Mouse (Mus musculus): ENCODE results near the gene Zfp870. TPM values are rescaled to one million over a fixed set of nuclear protein-coding genes. Genes with fewer than 3 reads are reported as not detected.

Gene Zfp870
- polyA plus RNA-seq, 2 experiments: 0.79 to 1.5 TPM

- Histone ChIP-seq H3K9ac (replicated peaks) (no peak overlapping the region), H3K4me2 (ENCODE audit: low read depth) (no peak overlapping the region), H3K4me1 (replicated peaks; ENCODE audit: control insufficient read depth in 2 of 2, insufficient read depth in 2 of 2, low read length in 1 of 2) (peaks cover 0 to 9% of the 10 kb centered on the region in 2 experiments; a peak in 2 of 4 replicates), H3K27ac (no peak overlapping the region), H3K36me3 (replicated peaks; ENCODE audit: control insufficient read depth, insufficient read depth, low read depth) (no peaks in the 10 kb centered on the region), H3K27me3 (ENCODE audit: control insufficient read depth, insufficient read depth, low read length) (no peaks in the 10 kb centered on the region), H3K4me3 (ENCODE audit: insufficient read depth in 1 of 2, low read depth in 2 of 2, low read length in 2 of 2) (no peak overlapping the region), H3K9me3 (ENCODE audit: control insufficient read depth, low read length) (no peaks in the 10 kb centered on the region)
- 82% methylated on average over 6 of the region's 6 CpGs for WGBS (ENCODE audit: insufficient replicate concordance)
- no peak for DNase-seq (ENCODE audit: low read depth in 3 of 3, low spot score in 3 of 3)
- no peak for TF ChIP-seq EP300 (IDR thresholded peaks at IDR 0.05; ENCODE audit: low read depth)
- TF ChIP-seq CTCF (IDR thresholded peaks at IDR 0.05; ENCODE audit: low read depth): no peak
- ATAC-seq (ENCODE audit: insufficient read depth): no peak
These were observed 1.8 kb downstream of the Zfp870 start for GRCm38 (mm10) chr17:32889611-32890010.

- no peaks in the 10 kb centered on the region for H3K9me3 ChIP-seq (ENCODE audit: control insufficient read depth, low read length)
- no peaks in the 10 kb centered on the region for H3K4me1 ChIP-seq (replicated peaks; ENCODE audit: control insufficient read depth in 2 of 2, insufficient read depth in 2 of 2, low read length in 1 of 2)
- H3K4me2 ChIP-seq (ENCODE audit: low read depth): no peak overlapping the region
- no peak for TF ChIP-seq CTCF (IDR thresholded peaks at IDR 0.05; ENCODE audit: low read depth)
- no peak for TF ChIP-seq EP300 (IDR thresholded peaks at IDR 0.05; ENCODE audit: low read depth)
- DNase-seq (ENCODE audit: low read depth in 3 of 3, low spot score in 3 of 3) (no peak), ATAC-seq (ENCODE audit: insufficient read depth) (no peak)
- H3K36me3 ChIP-seq (replicated peaks; ENCODE audit: control insufficient read depth, insufficient read depth, low read depth): no peaks in the 10 kb centered on the region
- 67% methylated on average over 14 of the region's 14 CpGs for WGBS (ENCODE audit: insufficient replicate concordance)
- H3K27me3 ChIP-seq (ENCODE audit: control insufficient read depth, insufficient read depth, low read length): no peaks in the 10 kb centered on the region
- no peak overlapping the region for H3K9ac ChIP-seq (replicated peaks)
- H3K4me3 ChIP-seq (ENCODE audit: insufficient read depth in 1 of 2, low read depth in 2 of 2, low read length in 2 of 2): no peak overlapping the region
- H3K27ac ChIP-seq: no peak overlapping the region
These were observed 10.9 kb downstream of the Zfp870 start for GRCm38 (mm10) chr17:32880320-32881218.

GRCm38 (mm10) chr17:32878773-32879172 lies 12.7 kb downstream of the Zfp870 start:
- Histone ChIP-seq H3K4me3 (ENCODE audit: insufficient read depth in 1 of 2, low read depth in 2 of 2, low read length in 2 of 2) (no peak overlapping the region), H3K27ac (no peak overlapping the region), H3K27me3 (ENCODE audit: control insufficient read depth, insufficient read depth, low read length) (no peaks in the 10 kb centered on the region), H3K4me1 (replicated peaks; ENCODE audit: control insufficient read depth in 2 of 2, insufficient read depth in 2 of 2, low read length in 1 of 2) (no peaks in the 10 kb centered on the region), H3K9ac (replicated peaks) (no peak overlapping the region), H3K36me3 (replicated peaks; ENCODE audit: control insufficient read depth, insufficient read depth, low read depth) (no peaks in the 10 kb centered on the region), H3K9me3 (ENCODE audit: control insufficient read depth, low read length) (no peaks in the 10 kb centered on the region), H3K4me2 (ENCODE audit: low read depth) (no peak overlapping the region)
- ATAC-seq (ENCODE audit: insufficient read depth) (no peak), DNase-seq (ENCODE audit: low read depth in 3 of 3, low spot score in 3 of 3) (no peak)
- 77% methylated on average over 11 of the region's 11 CpGs for WGBS (ENCODE audit: insufficient replicate concordance)
- TF ChIP-seq EP300 (IDR thresholded peaks at IDR 0.05; ENCODE audit: low read depth): no peak
- no peak for TF ChIP-seq CTCF (IDR thresholded peaks at IDR 0.05; ENCODE audit: low read depth)

GRCm38 (mm10) chr17:32877471-32878171 lies 13.8 kb downstream of the Zfp870 start:
- ATAC-seq (ENCODE audit: insufficient read depth) (no peak), DNase-seq (ENCODE audit: low read depth in 3 of 3, low spot score in 3 of 3) (no peak)
- H3K4me1 ChIP-seq (replicated peaks; ENCODE audit: control insufficient read depth in 2 of 2, insufficient read depth in 2 of 2, low read length in 1 of 2): no peaks in the 10 kb centered on the region
- H3K9ac ChIP-seq (replicated peaks): no peak overlapping the region
- no peak overlapping the region for H3K4me3 ChIP-seq (ENCODE audit: insufficient read depth in 1 of 2, low read depth in 2 of 2, low read length in 2 of 2)
- H3K9me3 ChIP-seq (ENCODE audit: control insufficient read depth, low read length): no peaks in the 10 kb centered on the region
- WGBS (ENCODE audit: insufficient replicate concordance): 7% methylated on average over 22 of the region's 22 CpGs
- H3K36me3 ChIP-seq (replicated peaks; ENCODE audit: control insufficient read depth, insufficient read depth, low read depth): no peaks in the 10 kb centered on the region
- no peaks in the 10 kb centered on the region for H3K27me3 ChIP-seq (ENCODE audit: control insufficient read depth, insufficient read depth, low read length)
- H3K4me2 ChIP-seq (ENCODE audit: low read depth): no peak overlapping the region
- TF ChIP-seq CTCF (IDR thresholded peaks at IDR 0.05; ENCODE audit: low read depth) (no peak), EP300 (IDR thresholded peaks at IDR 0.05; ENCODE audit: low read depth) (no peak)
- no peak overlapping the region for H3K27ac ChIP-seq

- no peak overlapping the region for H3K27ac ChIP-seq
- no peaks in the 10 kb centered on the region for H3K36me3 ChIP-seq (replicated peaks; ENCODE audit: control insufficient read depth, insufficient read depth, low read depth)
- H3K4me3 ChIP-seq (ENCODE audit: insufficient read depth in 1 of 2, low read depth in 2 of 2, low read length in 2 of 2): no peak overlapping the region
- no peak overlapping the region for H3K4me2 ChIP-seq (ENCODE audit: low read depth)
- ATAC-seq (ENCODE audit: insufficient read depth) (no peak), DNase-seq (ENCODE audit: low read depth in 3 of 3, low spot score in 3 of 3) (no peak)
- WGBS (ENCODE audit: insufficient replicate concordance): 52% methylated on average over 5 of the region's 5 CpGs
- H3K4me1 ChIP-seq (replicated peaks; ENCODE audit: control insufficient read depth in 2 of 2, insufficient read depth in 2 of 2, low read length in 1 of 2): no peaks in the 10 kb centered on the region
- H3K27me3 ChIP-seq (ENCODE audit: control insufficient read depth, insufficient read depth, low read length): no peaks in the 10 kb centered on the region
- no peak for TF ChIP-seq EP300 (IDR thresholded peaks at IDR 0.05; ENCODE audit: low read depth)
- TF ChIP-seq CTCF (IDR thresholded peaks at IDR 0.05; ENCODE audit: low read depth): no peak
- H3K9me3 ChIP-seq (ENCODE audit: control insufficient read depth, low read length): no peaks in the 10 kb centered on the region
- H3K9ac ChIP-seq (replicated peaks): no peak overlapping the region
These were observed 18.7 kb downstream of the Zfp870 start for GRCm38 (mm10) chr17:32872696-32873095.
